Mouse (Mus musculus) activated CD4-positive, CD25-positive, alpha-beta regulatory T cell, adult 4 months (primary cell): ENCODE measurements around the gene Prop1. TPM values are rescaled to one million over a fixed set of nuclear protein-coding genes. Genes with fewer than 3 reads are reported as not detected.

Experiments
- ATAC-seq: one replicate; pipeline ENCODE4 v1.8.0; 2017
- polyA plus RNA-seq, 2 experiments: library from polyadenylated mRNA; unstranded; fragments of 100-300 nt; shearing (Covaris generic); gene quantifications; one replicate each; pipeline ENCODE4 v1.2.1; 2017

The Prop1 gene
- not detected for polyA plus RNA-seq

GRCm38 (mm10) chr11:50953665-50954064 lies at the start of gene Prop1:
TSS of gene Prop1 (minus strand) at chr11:50953765.
- ATAC-seq, result no peak

DNA sequence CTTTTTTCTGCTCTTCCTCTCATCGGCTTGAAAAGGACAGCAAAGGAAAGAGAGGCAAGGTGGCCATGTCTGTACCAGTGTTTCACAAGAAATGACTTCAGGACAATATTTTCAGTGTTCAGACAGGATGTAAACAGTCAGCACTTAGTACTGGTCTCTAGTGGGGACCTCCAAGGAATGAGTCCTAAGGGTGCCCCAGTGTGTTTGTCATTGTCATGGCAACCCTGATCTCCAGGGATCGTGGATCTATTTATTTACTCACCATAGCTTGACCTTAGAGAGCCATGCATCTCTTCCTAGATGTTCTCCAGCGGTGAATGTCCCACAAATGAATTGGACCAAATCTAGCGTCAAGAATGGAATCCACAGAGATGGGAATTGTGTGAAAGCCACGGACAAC lies 49.7 kb upstream of the Prop1 start, which contains the start of gene Olfr51:
Gene Olfr51 (plus strand): TSS at position 301 of the 400 bp plus-strand sequence.
- ATAC-seq, result no peak

- no peak for ATAC-seq
These were observed 28.1 kb upstream of the Prop1 start, which contains the start of gene Olfr1377 for GRCm38 (mm10) chr11:50981667-50982066. TSS of gene Olfr1377 (plus strand) at chr11:50981967.

DNA sequence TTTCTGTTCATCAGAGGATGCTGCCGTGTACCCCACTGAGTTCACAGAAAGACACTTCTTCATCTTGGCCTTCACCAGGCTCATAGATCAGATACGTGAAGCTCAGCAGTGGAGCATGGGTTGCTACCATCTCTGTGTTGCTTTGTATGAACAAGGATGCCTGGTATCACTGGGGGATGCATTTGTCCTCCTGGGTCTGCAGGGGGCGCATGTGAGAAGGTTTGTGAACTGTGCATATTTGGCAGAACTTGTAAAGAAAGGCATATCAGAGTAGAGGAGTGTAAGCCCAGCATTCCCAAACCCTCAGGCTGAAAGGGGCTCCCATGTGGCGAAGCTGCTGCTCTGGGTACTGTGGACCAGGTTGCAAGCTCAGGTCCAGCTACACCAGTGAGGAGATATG lies 23.7 kb upstream of the Prop1 start:
- no peak for ATAC-seq

DNA sequence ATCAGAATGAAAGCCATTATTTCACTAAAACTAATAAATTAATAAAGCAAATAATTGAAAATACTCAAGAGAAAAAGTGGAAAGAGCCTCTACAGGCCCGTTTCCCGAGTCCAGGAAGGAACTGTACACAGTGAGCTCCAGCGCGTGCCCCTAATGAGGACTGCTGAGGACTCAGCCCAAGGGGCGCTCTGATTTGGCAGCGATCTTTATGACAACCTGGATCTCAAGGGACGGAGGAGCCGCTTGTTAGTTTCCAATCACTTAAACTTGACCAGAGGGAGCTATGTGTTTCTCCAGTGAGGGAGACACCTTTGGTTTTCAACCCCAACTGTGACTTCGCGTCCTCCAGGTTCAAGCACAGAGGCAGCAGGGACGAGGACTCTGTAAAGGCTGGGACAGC lies 12.7 kb upstream of the Prop1 start, which contains the start of gene Olfr1378:
Gene Olfr1378 (plus strand): TSS at position 301 of the 400 bp plus-strand sequence.
- ATAC-seq, result no peak

GRCm38 (mm10) chr11:50964886-50965285 lies 11.3 kb upstream of the Prop1 start:
- no peak for ATAC-seq

GRCm38 (mm10) chr11:50952290-50952689 lies 1.3 kb downstream of the Prop1 start:
- ATAC-seq, result no peak

GRCm38 (mm10) chr11:50943506-50943905 lies 10.1 kb downstream of the Prop1 start, which contains the start of gene 4933414I15Rik:
TSS of gene 4933414I15Rik (minus strand) at chr11:50943765.
- ATAC-seq, result no peak

DNA sequence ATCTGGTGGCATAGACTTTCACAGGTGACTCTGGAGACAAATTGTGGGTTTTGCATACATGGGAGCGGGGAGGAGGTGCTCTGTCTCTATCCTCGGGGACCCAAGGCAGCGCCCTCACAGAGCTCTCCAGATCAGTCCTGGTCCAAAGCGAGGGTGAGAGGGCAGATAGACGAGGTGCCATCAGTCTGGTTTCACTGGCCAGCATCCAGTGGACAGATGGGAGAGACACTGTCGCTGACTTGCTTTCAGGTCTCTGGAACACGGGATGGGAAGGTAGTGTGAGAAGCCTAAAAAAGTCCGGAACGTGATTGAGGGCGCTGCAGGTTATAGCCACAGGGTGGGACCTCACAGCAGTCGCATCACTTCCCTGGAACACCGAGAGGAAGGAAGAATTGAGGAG lies 11.2 kb downstream of the Prop1 start:
- ATAC-seq, result no peak

DNA sequence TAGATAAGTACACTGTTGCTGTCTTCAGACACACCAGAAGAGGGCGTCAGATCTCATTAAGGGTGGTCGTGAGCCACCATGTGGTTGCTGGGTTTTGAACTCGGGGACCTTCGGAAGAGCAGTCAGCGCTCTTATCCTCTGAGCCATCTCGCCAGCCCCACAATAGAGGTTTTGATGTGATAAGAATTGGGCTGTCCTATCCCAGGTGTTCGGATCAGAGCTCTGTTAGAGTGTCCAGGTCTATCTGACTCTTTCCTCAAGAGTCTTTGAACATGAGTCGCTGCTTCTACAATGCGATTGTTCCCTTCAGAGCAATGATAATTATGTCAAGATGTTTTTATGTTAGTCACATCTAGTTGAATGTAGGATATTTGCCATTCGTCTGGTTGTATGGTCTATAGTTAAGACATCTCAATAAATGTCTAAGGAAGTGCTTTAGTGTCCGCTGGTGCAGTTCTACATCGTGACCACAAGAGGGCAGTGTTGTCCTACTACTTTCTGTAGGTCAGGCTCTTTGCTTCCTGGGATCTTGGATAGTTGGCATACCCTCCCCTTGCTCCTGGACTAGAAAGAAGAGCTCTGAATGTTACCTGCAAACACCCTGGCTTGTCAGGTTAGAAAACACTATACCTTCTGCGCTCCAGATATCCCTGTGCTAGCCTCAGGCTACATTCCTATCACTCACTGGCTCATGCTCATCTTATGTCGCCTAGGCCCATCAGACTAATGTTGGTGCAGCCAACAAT lies 13.8 kb downstream of the Prop1 start:
- ATAC-seq, result no peak

DNA sequence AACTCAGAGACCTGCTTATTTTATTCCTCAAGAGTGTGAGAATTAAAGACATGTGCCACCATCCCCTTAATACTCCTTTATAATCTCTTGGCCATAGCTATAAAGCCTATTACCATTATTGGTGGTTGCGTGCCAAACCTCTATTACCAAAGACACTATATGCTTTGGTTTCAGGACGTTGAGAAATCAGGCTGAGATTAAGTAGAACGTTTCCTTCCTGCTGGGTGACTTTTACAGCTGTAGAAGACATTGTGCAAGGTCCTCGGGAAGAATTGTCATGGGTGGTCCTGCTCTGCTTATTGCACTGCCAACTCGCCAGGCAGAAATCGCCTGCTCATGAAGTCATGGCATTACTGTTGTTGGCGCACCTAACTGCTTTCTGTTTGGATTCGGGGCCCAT lies 15.1 kb downstream of the Prop1 start:
- ATAC-seq, result no peak

DNA sequence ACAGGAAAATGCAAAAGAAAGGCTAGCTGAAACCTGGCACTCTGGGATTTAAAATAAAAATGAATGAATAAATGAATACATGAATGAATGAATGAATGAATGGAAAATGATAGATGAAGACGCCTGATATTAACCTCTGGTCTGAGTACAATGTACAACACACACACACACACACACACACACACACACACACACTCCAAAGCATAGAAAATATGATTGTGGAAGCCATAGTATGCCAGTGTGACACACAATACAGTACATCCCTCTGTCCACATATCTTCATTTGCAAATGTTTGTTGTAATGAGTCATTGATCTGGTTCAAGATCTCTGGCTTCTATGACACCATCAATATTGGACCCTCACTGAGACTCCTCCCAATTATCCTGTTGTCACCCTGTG lies 21.5 kb downstream of the Prop1 start:
- ATAC-seq, result no peak

- no peak for ATAC-seq
These were observed 22.1 kb downstream of the Prop1 start, which contains the start of gene Zfp354b for GRCm38 (mm10) chr11:50931451-50931866. TSS of gene Zfp354b (minus strand) at chr11:50931633.

GRCm38 (mm10) chr11:50931021-50931420 lies 22.5 kb downstream of the Prop1 start:
- no peak for ATAC-seq

DNA sequence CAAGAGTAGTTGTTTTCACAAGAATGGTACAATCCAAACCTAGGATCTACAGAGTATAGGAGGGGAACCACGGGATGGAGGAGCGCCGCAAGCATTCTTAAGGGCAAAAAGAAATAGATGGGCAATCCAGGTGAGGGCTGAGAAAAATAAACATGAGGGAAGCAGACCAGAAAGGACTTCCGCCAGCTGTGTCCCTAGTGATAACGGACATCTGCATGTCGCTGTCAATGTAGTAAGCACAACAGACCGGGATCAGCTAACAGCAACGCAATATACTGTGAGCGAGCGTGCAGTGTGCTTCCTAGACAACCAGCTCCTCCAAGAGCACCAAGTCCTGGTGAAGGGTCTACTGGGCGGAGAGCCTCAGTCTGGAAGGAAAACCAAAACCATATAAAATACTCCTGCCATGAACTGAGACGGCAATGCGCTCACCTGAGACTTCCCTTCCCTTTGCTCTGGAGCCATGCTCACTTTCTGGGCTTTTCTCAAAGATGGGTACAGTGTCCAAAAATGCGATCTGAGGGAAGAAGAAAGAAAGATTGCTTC lies 23.0 kb downstream of the Prop1 start:
- ATAC-seq, result no peak

- peak; percentile 57 for ATAC-seq
These were observed 37.8 kb downstream of the Prop1 start, which contains the start of gene Zfp2 for GRCm38 (mm10) chr11:50915671-50916320. TSS of gene Zfp2 (minus strand) at chr11:50916165.

GRCm38 (mm10) chr11:50914461-50914860 lies 39.1 kb downstream of the Prop1 start:
- no peak for ATAC-seq

- no peak for ATAC-seq
These were observed 40.3 kb downstream of the Prop1 start for GRCm38 (mm10) chr11:50913301-50913700.

- ATAC-seq, result no peak
These were observed 45.4 kb downstream of the Prop1 start for GRCm38 (mm10) chr11:50908136-50908535.
